8 mouse cellular contexts compared by ENCODE assay signal in genomic region chr19:55876501-55876900, GRCm38 (mm10).
DNase-seq lines count a peak whose midpoint lies in the region; ATAC-seq lines count a peak whose summit lies in the region.

No protein-coding gene starts in this region.

- 76% methylated on average over 3 of the region's 3 CpGs for WGBS in forebrain, embryonic 10.5 days
- 58% methylated on average over 3 of the region's 3 CpGs for WGBS in forebrain, embryonic 15.5 days

- ATAC-seq in forebrain, embryonic 15.5 days (replicated peaks): no peak

- H3K36me3 ChIP-seq in forebrain, embryonic 10.5 days (replicated peaks): peaks cover 14% of the 10 kb centered on the region
- H3K36me3 ChIP-seq in forebrain, embryonic 15.5 days: no peaks in the 10 kb centered on the region

- H3K27me3 ChIP-seq in forebrain, embryonic 10.5 days (ENCODE audit: poor library complexity, severe bottlenecking): peaks cover 22% of the 10 kb centered on the region
- H3K27me3 ChIP-seq in forebrain, embryonic 15.5 days: 0 out of 2 replicates have a peak, but pooled peaks cover 2% of the 10 kb centered on the region

- no peak for DNase-seq in forebrain, embryonic 10.5 days (ENCODE audit: extremely low spot score, low spot score)
- peak; percentile 64 for DNase-seq in urinary bladder, postnatal 14 days (ENCODE audit: low spot score)
- no peak for DNase-seq in urinary bladder, adult 2 months (ENCODE audit: low spot score)
- peak; percentile 15 to 20 for DNase-seq in layer of hippocampus, postnatal 36 days
- DNase-seq in embryo, embryonic 10 days (ENCODE audit: low spot score): no peak
- DNase-seq in testis, postnatal 14 days (ENCODE audit: low spot score): no peak
- DNase-seq in spleen, postnatal 10 days (ENCODE audit: low spot score in 2 of 2): no peak

- no peaks in the 10 kb centered on the region for H3K9me3 ChIP-seq in forebrain, embryonic 10.5 days
- H3K9me3 ChIP-seq in forebrain, embryonic 15.5 days: no peaks in the 10 kb centered on the region

- no peak overlapping the region for H3K4me3 ChIP-seq in forebrain, embryonic 10.5 days
- no peak overlapping the region for H3K4me3 ChIP-seq in forebrain, embryonic 15.5 days

- peaks cover 73% of the 10 kb centered on the region for H3K4me1 ChIP-seq in forebrain, embryonic 10.5 days
- H3K4me1 ChIP-seq in forebrain, embryonic 15.5 days: peaks cover 36% of the 10 kb centered on the region

- no peak overlapping the region for H3K9ac ChIP-seq in forebrain, embryonic 15.5 days (replicated peaks)

- H3K4me2 ChIP-seq in forebrain, embryonic 15.5 days (replicated peaks): no peak overlapping the region

- peak overlapping the region; percentile 53; the same call in 1 of the 2 replicates for H3K27ac ChIP-seq in forebrain, embryonic 10.5 days
- H3K27ac ChIP-seq in forebrain, embryonic 15.5 days (replicated peaks): no peak overlapping the region

Comparison
In these comparisons a context has a peak if more than half of its experiments do, and no peak if none do; other contexts are left out.
1. DNase-seq: peak in urinary bladder, postnatal 14 days (single experiment) and layer of hippocampus, postnatal 36 days (2 of 2); none in forebrain, embryonic 10.5 days (single experiment), urinary bladder, adult 2 months (single experiment), embryo, embryonic 10 days (single experiment), testis, postnatal 14 days (single experiment) and spleen, postnatal 10 days (0 of 2).